Mouse (Mus musculus) liver, adult 2 months (tissue): ENCODE results near the gene Kctd7.

Source experiments
- CTCF ChIP-seq: fragments of 200-500 bp; IDR thresholded peaks from 2 replicates; pipeline ENCODE4 v1.5.1; 2011; ENCODE audit warnings: low read depth, low read length, control low read depth
- POLR2A ChIP-seq: fragments of 200-500 bp; IDR thresholded peaks from 2 replicates; pipeline ENCODE4 v1.6.1; 2011; ENCODE audit warnings: low read length, control low read depth; ENCODE audit not compliant: insufficient read depth; ENCODE audit errors: extremely low read depth

DNA sequence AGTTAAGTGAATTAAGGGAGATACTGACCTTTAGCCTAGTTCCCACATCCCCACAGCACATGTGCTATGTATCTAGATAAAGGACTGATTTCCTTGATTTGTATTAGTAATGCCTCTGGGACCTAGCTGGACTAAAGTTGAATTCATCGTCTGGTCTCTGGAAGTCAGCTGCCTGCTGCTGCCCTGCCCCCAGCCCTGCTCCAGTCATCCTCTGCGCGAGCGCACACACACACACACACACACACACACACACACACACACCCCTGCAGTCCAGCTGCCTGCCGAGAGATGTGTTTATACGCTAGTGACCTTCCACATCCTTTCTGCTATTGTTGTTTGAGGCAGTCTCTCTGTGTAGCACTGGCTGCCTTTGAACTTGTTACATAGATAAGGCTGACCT lies 23.8 kb upstream of the Kctd7 start:
- TF ChIP-seq POLR2A (no peak), CTCF (no peak)
